Mouse (Mus musculus): ENCODE results near the gene Secisbp2l. TPM values are rescaled to one million over a fixed set of nuclear protein-coding genes. Genes with fewer than 3 reads are reported as not detected.

Gene Secisbp2l
- total and polyA plus RNA-seq, 2 experiments from 2014 or later = 26.6 to 43.5 TPM

DNA sequence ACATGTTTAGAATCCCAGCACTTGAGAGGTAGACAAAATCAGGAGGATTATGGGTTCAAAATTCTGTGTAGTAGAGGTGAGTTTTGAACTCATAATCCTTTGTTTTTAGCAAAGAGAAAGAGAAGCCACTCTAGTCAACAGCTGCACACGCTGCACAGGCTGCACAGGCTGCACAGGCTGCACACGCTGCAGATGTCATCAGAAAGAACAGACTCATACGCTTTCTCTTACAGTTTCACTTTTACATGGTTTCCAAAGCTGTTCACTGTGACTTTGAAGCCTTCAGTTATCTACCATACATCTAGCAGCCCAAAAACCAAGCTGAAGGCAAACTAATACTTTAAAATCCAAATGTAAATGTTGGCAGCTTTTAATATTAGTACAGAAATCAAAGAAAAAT, 5.7 kb downstream of the Secisbp2l start:
- ATAC-seq (no peak), DNase-seq (ENCODE audit: low spot score) (no peak)
- Histone ChIP-seq H3K27me3 (ENCODE audit: insufficient read depth, low read length) (no peaks in the 10 kb centered on the region), H3K4me2 (ENCODE audit: low read depth, low read length) (no peak overlapping the region), H3K36me3 (ENCODE audit: insufficient read depth, low read length) (peaks cover 14% of the 10 kb centered on the region; the same call in 1 of the 2 replicates), H3K9ac (replicated peaks; ENCODE audit: low read length) (no peak overlapping the region), H3K4me3 (ENCODE audit: low read length) (no peak overlapping the region), H3K27ac (no peak overlapping the region), H3K9me3 (ENCODE audit: low read length) (no peaks in the 10 kb centered on the region), H3K4me1 (ENCODE audit: insufficient read depth, low read length) (peaks cover 6% of the 10 kb centered on the region)
- 86% methylated on average over 3 of the region's 3 CpGs for WGBS
- TF ChIP-seq CTCF (IDR thresholded peaks at IDR 0.05; ENCODE audit: low read depth) = no peak

DNA sequence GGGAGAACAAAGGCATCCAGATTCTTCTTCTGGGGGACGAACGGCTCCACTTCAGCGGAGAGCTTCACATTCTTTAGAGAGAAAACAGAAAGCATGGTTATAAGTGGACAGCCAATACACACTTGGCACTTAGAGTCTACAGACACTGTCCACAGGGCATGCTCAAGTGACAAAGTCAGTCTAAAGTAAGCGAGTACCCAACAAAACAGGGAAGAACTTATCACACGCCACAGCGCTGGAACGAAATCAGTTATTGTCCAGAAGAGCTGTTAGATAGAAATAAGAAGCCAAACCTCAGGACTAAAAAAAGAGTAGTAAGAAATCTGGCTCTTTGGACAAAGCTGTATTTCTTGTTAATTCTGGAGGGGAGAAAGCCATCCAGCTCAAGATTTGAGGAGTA, 7.0 kb downstream of the Secisbp2l start:
- H3K27me3 ChIP-seq (ENCODE audit: insufficient read depth, low read length) = no peaks in the 10 kb centered on the region
- H3K9me3 ChIP-seq (ENCODE audit: low read length) = no peaks in the 10 kb centered on the region
- no peak overlapping the region for H3K27ac ChIP-seq
- no peaks in the 10 kb centered on the region; the same call in 1 of the 2 replicates for H3K4me1 ChIP-seq (ENCODE audit: insufficient read depth, low read length)
- peaks cover 19% of the 10 kb centered on the region for H3K36me3 ChIP-seq (ENCODE audit: insufficient read depth, low read length)
- H3K9ac ChIP-seq (replicated peaks; ENCODE audit: low read length) = no peak overlapping the region
- H3K4me3 ChIP-seq (ENCODE audit: low read length) = no peak overlapping the region
- DNase-seq (ENCODE audit: low spot score) (no peak), ATAC-seq (no peak)
- WGBS = 84% methylated on average over 7 of the region's 7 CpGs
- no peak for TF ChIP-seq CTCF (IDR thresholded peaks at IDR 0.05; ENCODE audit: low read depth)
- H3K4me2 ChIP-seq (ENCODE audit: low read depth, low read length) = no peak overlapping the region

- WGBS = 93% methylated on average over 4 of the region's 4 CpGs
These were observed 7.8 kb downstream of the Secisbp2l start for GRCm38 (mm10) chr2:125774846-125775245.

GRCm38 (mm10) chr2:125765029-125765428, 17.6 kb downstream of the Secisbp2l start:
- WGBS = 72% methylated on average over 3 of the region's 3 CpGs
- peak; percentile 52 for DNase-seq (ENCODE audit: low spot score)
- peak; percentile 74 for TF ChIP-seq CTCF (IDR thresholded peaks at IDR 0.05; ENCODE audit: low read depth)
- Histone ChIP-seq H3K27ac (no peak overlapping the region), H3K27me3 (ENCODE audit: insufficient read depth, low read length) (no peaks in the 10 kb centered on the region), H3K36me3 (ENCODE audit: insufficient read depth, low read length) (peaks cover 55% of the 10 kb centered on the region), H3K4me2 (ENCODE audit: low read depth, low read length) (no peak overlapping the region), H3K9me3 (ENCODE audit: low read length) (no peaks in the 10 kb centered on the region), H3K4me3 (ENCODE audit: low read length) (no peak overlapping the region), H3K9ac (replicated peaks; ENCODE audit: low read length) (no peak overlapping the region), H3K4me1 (ENCODE audit: insufficient read depth, low read length) (no peaks in the 10 kb centered on the region)
- ATAC-seq = peak; percentile 84

More at GRCm38 (mm10) chr2:125774846-125775245, 7.8 kb downstream of the Secisbp2l start:
- H3K4me2 ChIP-seq (ENCODE audit: low read depth, low read length) = no peak overlapping the region
- H3K36me3 ChIP-seq (ENCODE audit: insufficient read depth, low read length) = peaks cover 19% of the 10 kb centered on the region
- ATAC-seq = no peak
- H3K4me1 ChIP-seq (ENCODE audit: insufficient read depth, low read length) = no peaks in the 10 kb centered on the region
- H3K9me3 ChIP-seq (ENCODE audit: low read length) = no peaks in the 10 kb centered on the region
- no peak overlapping the region for H3K27ac ChIP-seq
- no peak overlapping the region for H3K4me3 ChIP-seq (ENCODE audit: low read length)
- no peak for TF ChIP-seq CTCF (IDR thresholded peaks at IDR 0.05; ENCODE audit: low read depth)
- H3K9ac ChIP-seq (replicated peaks; ENCODE audit: low read length) = no peak overlapping the region
- no peaks in the 10 kb centered on the region for H3K27me3 ChIP-seq (ENCODE audit: insufficient read depth, low read length)
- no peak for DNase-seq (ENCODE audit: low spot score)

- no peak overlapping the region for H3K4me2 ChIP-seq (ENCODE audit: low read depth, low read length)
- no peaks in the 10 kb centered on the region for H3K4me1 ChIP-seq (ENCODE audit: insufficient read depth, low read length)
- TF ChIP-seq CTCF (IDR thresholded peaks at IDR 0.05; ENCODE audit: low read depth) = no peak
- no peak overlapping the region for H3K4me3 ChIP-seq (ENCODE audit: low read length)
- no peak for ATAC-seq
- no peaks in the 10 kb centered on the region for H3K27me3 ChIP-seq (ENCODE audit: insufficient read depth, low read length)
- peaks cover 57% of the 10 kb centered on the region for H3K36me3 ChIP-seq (ENCODE audit: insufficient read depth, low read length)
- no peak overlapping the region for H3K27ac ChIP-seq
- DNase-seq (ENCODE audit: low spot score) = no peak
- whole genome bisulfite sequencing = 87% methylated on average over 5 of the region's 5 CpGs
- H3K9ac ChIP-seq (replicated peaks; ENCODE audit: low read length) = no peak overlapping the region
- H3K9me3 ChIP-seq (ENCODE audit: low read length) = no peaks in the 10 kb centered on the region
These were observed 18.1 kb downstream of the Secisbp2l start for GRCm38 (mm10) chr2:125764531-125764930.

DNA sequence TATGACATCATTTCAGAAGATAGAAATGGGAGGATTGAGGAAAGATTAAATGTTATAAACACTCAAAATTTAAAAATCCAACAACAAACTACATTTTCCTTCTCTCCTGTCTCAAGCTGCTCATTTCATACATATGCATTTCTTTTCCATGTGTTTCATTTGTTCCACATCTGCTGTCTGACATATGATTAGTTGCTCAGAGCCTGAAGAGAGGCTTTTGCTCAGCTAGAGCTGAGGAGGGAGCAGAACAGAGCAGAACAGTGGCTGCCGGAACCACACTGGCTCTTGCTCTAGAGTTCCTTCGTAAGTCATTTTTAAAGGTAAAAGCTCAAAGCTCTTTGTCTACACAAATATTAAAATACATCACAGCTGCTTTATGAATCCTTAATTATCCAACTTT, 33.3 kb downstream of the Secisbp2l start:
- DNase-seq (ENCODE audit: low spot score) (no peak), ATAC-seq (no peak)
- Histone ChIP-seq H3K9me3 (ENCODE audit: low read length) (no peaks in the 10 kb centered on the region), H3K27ac (no peak overlapping the region), H3K4me1 (ENCODE audit: insufficient read depth, low read length) (no peaks in the 10 kb centered on the region), H3K27me3 (ENCODE audit: insufficient read depth, low read length) (no peaks in the 10 kb centered on the region), H3K4me2 (ENCODE audit: low read depth, low read length) (no peak overlapping the region), H3K9ac (replicated peaks; ENCODE audit: low read length) (no peak overlapping the region), H3K4me3 (ENCODE audit: low read length) (no peak overlapping the region), H3K36me3 (ENCODE audit: insufficient read depth, low read length) (peaks cover 68% of the 10 kb centered on the region)
- 91% methylated on average over 2 of the region's 2 CpGs for WGBS
- no peak for TF ChIP-seq CTCF (IDR thresholded peaks at IDR 0.05; ENCODE audit: low read depth)

DNA sequence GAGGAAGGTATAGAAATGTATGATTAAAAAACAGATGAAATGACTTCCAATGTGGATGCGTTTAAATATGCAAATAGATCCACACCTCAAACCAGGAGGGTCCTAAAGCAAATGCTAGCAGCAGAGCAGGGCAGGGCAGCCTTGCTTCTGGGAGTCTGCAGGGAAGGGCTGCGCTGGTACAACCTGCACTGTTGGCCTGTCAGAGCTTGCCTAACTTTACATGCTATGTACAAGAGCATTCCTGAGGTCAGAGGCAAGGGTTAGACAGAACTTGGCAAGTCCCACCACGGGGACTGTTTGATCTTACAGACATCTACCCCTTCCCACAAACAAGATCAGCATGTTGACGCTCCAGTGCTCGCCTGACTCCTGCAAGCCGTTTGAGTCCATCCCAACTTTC, 43.3 kb downstream of the Secisbp2l start:
- Histone ChIP-seq H3K27ac (no peak overlapping the region), H3K4me2 (ENCODE audit: low read depth, low read length) (no peak overlapping the region), H3K27me3 (ENCODE audit: insufficient read depth, low read length) (no peaks in the 10 kb centered on the region), H3K36me3 (ENCODE audit: insufficient read depth, low read length) (peaks cover 36% of the 10 kb centered on the region), H3K9ac (replicated peaks; ENCODE audit: low read length) (no peak overlapping the region), H3K4me1 (ENCODE audit: insufficient read depth, low read length) (no peaks in the 10 kb centered on the region), H3K4me3 (ENCODE audit: low read length) (no peak overlapping the region), H3K9me3 (ENCODE audit: low read length) (no peaks in the 10 kb centered on the region)
- TF ChIP-seq CTCF (IDR thresholded peaks at IDR 0.05; ENCODE audit: low read depth) = no peak
- ATAC-seq (no peak), DNase-seq (ENCODE audit: low spot score) (no peak)
- WGBS = 88% methylated on average over 6 of the region's 6 CpGs

All from hindbrain, postnatal 0 days (tissue).